Mouse (Mus musculus) lung, postnatal 25 days (tissue): Measurements from ENCODE around the gene D930048N14Rik.
"Not testable (repeated sequence)": the region's sequence is repeated elsewhere in the genome, so short reads cannot be mapped to it uniquely, and the experiment has no call there.

Experiments used
- DNase-seq: peaks from one replicate; pipeline ENCODE4 v3.0.0; 2022; ENCODE audit warnings: low spot score

Gene D930048N14Rik

GRCm38 (mm10) chr11:51629651-51630314, 21.0 kb upstream of the D930048N14Rik start:
- no peak for DNase-seq

GRCm38 (mm10) chr11:51632130-51632753, 18.5 kb upstream of the D930048N14Rik start:
- no peak for DNase-seq

- not testable (repeated sequence) for DNase-seq
These were observed 17.6 kb upstream of the D930048N14Rik start for GRCm38 (mm10) chr11:51633200-51633599.

- DNase-seq: no peak
These were observed 17.0 kb upstream of the D930048N14Rik start for GRCm38 (mm10) chr11:51633721-51634120.

GRCm38 (mm10) chr11:51635127-51635524, 15.6 kb upstream of the D930048N14Rik start:
- DNase-seq: no peak

- peak; percentile 89 for DNase-seq
These were observed 15.0 kb upstream of the D930048N14Rik start, which contains the start of gene Rmnd5b for GRCm38 (mm10) chr11:51635525-51636322. Rmnd5b (minus strand) TSS chr11:51635896.

GRCm38 (mm10) chr11:51636323-51636684, 14.4 kb upstream of the D930048N14Rik start:
- DNase-seq: peak; percentile 65

GRCm38 (mm10) chr11:51637971-51638414, 12.8 kb upstream of the D930048N14Rik start:
- peak; percentile 65 for DNase-seq

GRCm38 (mm10) chr11:51638497-51638896, 12.3 kb upstream of the D930048N14Rik start:
- no peak for DNase-seq

GRCm38 (mm10) chr11:51640748-51641147, 10.0 kb upstream of the D930048N14Rik start:
- DNase-seq: no peak

GRCm38 (mm10) chr11:51643202-51643601, 7.6 kb upstream of the D930048N14Rik start:
- DNase-seq: no peak

GRCm38 (mm10) chr11:51643761-51644160, 7.0 kb upstream of the D930048N14Rik start:
- DNase-seq: no peak

- DNase-seq: no peak
These were observed 6.5 kb upstream of the D930048N14Rik start for GRCm38 (mm10) chr11:51644217-51644616.

- DNase-seq: no peak
These were observed 5.5 kb upstream of the D930048N14Rik start for GRCm38 (mm10) chr11:51645293-51645692.

GRCm38 (mm10) chr11:51646245-51646644, 4.5 kb upstream of the D930048N14Rik start:
- DNase-seq: no peak

- DNase-seq: peak; percentile 75
These were observed 3.7 kb upstream of the D930048N14Rik start for GRCm38 (mm10) chr11:51646751-51647667.

GRCm38 (mm10) chr11:51648566-51648965, 2.2 kb upstream of the D930048N14Rik start:
- no peak for DNase-seq

- DNase-seq: no peak
These were observed 1.5 kb upstream of the D930048N14Rik start for GRCm38 (mm10) chr11:51649111-51649888.

- no peak for DNase-seq
These were observed 910 bp upstream of the D930048N14Rik start for GRCm38 (mm10) chr11:51649889-51650199.

- no peak for DNase-seq
These were observed 493 bp upstream of the D930048N14Rik start for GRCm38 (mm10) chr11:51650261-51650660.

GRCm38 (mm10) chr11:51652889-51653418, 2.2 kb downstream of the D930048N14Rik start:
- no peak for DNase-seq
